Mouse (Mus musculus): ENCODE results near the gene Idua.

Gene Idua

DNA sequence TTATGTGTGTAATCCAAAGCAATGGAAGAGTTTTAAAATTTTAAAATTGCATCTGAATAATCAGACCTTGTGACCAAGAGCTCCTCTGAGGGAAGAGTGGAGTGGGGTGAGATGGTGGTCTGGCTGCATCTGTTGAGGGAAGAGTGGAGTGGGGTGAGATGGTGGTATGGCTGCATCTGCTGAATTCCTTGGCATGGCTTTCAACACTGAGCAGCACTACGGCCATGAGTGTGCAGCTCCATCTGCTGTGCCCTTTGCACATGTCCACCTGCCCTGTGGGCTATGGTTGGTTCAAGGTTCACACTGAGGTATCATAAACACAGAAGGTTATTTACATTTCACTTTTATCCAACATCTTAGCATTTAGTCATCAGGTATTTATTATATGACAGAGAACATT is 67.3 kb downstream of the Idua start:
- DNase-seq: no peak
